Mouse (Mus musculus) olfactory bulb, adult 2 months (tissue): ENCODE data around the gene Smok3c.

Experiments used
- CTCF ChIP-seq: fragments of 200-500 bp; IDR thresholded peaks from 2 replicates; pipeline ENCODE4 v1.5.1; 2012; ENCODE audit warnings: low read depth, mild to moderate bottlenecking, low read length, moderate library complexity; ENCODE audit not compliant: insufficient read depth
- POLR2A ChIP-seq: fragments of 200-500 bp; IDR thresholded peaks from 2 replicates; pipeline ENCODE4 v1.6.1; 2012; ENCODE audit warnings: mild to moderate bottlenecking, low read depth, low read length, moderate library complexity; ENCODE audit not compliant: insufficient read depth

DNA sequence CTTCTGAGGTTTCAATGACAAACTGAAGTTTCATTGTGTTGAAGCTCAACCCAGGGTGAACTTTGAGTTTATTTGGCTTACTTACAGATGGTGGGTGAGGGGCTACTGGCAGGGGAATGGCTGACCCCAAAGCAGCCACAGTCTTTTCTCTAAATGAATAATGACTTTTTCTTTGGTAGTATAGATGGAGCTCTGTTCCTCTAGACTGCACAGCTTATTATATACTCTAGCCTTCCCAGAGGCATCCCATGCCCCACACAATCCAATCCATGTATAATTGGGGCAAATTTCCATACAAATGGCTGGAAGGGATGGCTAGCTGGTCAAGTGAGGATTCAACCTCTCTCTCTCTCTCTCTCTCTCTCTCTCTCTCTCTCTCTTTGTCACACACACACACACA is 36.0 kb upstream of the Smok3c start:
- no peak for TF ChIP-seq POLR2A
- TF ChIP-seq CTCF: no peak
